Mouse (Mus musculus): Measurements from ENCODE around the gene Sdc4.

The Sdc4 gene

DNA sequence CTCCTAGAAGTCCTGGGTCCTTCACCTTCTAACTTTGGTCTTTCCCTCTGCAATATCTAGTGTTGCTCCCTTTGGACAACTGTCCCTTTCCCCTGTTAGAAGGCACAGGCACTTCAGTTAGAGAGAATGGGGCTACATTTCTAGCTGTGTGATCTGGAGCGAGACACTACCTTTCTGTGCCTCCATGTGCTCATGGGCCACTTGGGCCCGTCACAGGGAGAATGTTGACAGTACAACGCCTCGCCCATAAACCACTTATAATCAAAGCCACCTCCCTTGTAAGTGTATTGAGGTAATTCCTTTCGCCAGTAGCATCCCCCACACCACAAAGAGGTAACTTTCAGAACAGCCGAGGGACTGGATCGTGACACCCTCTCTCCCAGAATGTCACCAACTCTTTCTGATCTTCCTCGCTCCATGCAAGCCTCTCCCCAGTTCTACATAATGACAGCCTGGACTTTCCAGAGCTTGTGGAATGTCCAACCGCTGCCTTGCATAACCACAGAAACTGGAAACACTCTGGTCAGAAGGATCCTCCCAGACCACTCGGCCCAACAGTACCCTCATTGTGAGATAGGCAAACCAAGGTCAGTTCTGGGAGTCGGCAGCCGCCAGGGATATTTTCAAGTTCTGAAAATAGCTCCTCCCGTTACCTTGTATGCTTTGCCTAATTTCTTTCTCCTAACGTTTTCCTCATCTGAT is 5.8 kb upstream of the Sdc4 start:
- WGBS = 92% methylated on average over 14 of the region's 14 CpGs

DNA sequence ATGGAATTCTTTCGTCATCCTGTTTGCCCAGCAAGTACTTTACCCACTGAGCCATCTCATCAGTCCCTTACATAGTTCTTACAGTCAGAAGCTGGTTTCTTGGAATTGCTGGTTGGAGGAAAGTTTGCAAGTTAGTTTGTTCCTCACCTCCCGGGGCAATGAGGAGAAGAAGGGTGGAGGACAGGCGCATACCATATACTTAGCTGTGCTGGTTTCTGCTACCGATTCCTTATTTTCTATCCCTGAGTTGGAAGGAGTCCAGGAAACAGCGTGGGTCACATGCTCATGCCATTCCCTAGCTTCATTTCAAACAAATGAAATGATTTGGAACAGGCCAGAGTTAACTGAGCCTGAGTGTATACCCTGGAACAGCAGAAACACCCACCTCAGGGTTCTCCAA is 5.2 kb upstream of the Sdc4 start:
- 81% methylated on average over 5 of the region's 5 CpGs for WGBS

DNA sequence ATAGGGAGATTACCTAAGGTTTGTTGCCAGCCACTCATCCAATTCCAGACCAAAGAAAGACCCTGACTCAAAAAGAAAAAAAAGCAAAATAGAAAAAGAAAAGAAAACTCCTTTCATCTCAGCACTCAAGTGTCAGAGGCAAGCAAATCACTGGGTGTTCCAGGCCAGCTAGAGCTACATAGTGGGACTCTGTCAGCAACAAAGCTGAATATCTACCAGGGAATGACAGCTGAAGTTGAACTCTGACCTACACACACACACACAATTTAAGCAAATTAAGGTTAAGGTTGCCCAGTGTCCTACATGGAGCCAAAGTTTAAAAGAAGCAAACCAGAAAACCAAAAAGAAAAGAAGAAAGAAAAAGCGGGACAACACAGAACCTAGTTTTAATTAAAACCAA is 4.5 kb upstream of the Sdc4 start:
- 90% methylated on average over 1 of the region's 1 CpGs for WGBS

DNA sequence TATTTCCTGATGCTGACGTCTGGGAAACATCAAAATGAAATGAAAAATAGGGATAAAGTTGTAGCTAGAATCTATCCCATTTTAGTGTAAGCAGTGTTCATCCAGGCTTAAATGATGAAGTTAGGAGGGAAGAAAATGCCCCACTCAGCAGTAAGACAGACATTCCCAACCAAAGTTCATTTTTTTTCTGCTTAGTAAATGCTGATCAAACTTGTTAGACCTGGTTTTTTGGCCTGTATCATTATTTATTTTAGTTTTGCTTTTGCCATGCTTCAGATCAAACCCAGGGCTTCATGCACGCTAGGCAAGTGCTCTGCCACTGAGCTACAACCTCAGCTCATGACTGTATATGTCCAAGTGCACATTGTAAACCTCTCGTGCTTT is 2.4 kb upstream of the Sdc4 start:
- 90% methylated on average over 3 of the region's 3 CpGs for WGBS

DNA sequence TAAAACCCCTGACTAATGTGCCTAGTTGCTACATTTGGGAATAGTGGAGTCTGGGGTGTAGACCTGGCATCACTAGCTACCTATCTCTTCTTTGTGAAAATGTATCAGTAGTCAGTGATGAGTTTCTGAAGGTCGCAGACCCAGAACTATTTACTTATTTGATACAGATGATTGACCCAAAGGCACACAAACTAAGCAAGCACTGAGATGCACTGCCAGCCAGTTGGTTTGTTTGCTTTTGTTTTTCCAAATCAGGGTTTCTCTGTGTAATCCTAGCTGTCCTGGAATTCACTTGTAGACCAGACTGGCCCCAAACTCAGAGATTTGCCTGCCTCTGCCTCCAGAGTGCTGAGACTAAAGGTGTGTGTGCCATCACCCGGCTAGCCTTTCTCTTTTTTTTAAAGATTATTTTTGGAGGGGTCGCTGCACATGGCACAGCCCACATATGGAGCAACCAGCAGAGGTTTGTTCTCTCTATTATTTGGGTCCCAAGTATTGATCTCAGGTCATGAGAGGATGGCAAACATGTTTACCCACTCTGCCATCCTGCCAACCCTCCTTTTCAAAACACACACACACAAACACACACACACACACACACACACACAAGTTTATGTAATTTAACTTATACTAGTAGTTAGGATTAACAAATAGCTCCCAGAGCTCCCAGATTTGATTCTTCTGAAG is 1.9 kb upstream of the Sdc4 start:
- WGBS = 90% methylated on average over 3 of the region's 3 CpGs

DNA sequence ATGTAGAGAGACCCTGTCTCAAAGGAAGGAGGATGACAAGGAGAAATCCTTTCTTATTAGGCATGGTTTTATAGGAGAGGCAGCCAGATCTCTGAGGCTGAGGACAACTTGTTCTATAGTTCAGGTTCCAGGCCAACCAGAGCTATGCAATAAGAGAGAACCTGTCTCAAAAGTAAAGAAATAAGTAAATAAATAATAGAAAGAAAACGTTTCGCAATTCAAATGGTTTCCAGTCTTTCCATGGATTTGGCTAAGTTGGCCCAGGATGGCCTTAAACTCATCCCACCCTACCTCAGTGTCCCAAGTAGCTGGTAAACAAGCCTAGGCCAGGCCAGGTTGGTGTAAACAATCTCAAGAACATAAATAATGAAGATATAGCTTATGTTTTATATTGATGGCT is 1.0 kb upstream of the Sdc4 start:
- 88% methylated on average over 2 of the region's 2 CpGs for WGBS

DNA sequence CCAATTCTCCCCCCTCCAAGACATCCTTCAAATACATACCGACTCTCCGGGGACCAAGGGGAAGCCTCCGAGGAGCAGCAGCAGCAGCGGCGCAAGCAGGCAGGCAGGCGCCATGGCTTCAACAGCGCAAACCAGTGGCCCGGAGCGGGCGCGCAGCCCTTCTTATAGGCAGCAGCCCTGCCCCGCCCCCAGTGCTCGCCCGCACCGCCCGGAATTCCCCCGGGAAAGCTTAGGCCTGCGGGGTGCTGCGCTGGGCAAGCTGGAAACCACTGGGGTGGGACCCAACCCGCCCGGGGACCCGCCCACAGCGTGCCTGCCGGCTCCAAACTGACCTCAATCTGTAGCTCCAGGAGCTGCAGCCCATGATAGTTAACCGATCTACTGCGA is 643 bp downstream of the Sdc4 start:
- WGBS = 0% methylated on average over 26 of the region's 26 CpGs

DNA sequence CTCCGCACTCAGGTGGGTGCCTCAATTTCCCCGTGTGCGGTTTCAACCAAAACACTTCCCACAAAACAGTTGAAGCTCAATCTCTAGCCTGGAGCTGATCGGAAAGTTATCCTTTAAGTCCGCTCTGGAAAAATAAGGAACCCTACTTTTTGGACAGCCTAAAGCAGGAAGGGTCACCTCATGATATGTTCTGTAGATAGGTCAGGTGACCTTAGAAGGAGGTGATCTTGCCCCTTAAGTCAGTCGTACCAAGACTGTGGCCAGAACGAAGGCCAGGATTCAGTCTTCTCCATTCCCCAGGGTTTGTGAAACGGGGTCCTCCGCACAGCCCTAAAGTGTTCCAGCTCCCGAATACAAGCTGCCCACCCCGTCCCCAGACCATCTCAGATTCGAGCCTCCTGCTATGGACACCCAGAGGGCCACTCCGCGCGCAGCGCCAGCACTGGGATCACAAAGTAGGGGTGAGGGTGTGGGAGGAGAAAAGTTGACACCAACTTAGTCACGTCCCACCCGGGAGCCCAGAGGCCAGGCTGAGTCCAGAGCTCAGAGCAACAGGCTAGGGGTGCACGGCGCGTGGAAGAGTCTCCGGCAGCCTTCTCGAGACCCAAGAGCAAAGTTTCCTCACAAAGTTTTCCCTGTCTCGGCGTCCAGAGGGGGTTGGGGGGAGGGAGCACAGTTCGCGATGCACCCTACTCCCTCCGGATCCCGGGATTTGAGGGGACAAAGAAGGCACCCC is 1.2 kb downstream of the Sdc4 start:
- 10% methylated on average over 29 of the region's 29 CpGs for WGBS

DNA sequence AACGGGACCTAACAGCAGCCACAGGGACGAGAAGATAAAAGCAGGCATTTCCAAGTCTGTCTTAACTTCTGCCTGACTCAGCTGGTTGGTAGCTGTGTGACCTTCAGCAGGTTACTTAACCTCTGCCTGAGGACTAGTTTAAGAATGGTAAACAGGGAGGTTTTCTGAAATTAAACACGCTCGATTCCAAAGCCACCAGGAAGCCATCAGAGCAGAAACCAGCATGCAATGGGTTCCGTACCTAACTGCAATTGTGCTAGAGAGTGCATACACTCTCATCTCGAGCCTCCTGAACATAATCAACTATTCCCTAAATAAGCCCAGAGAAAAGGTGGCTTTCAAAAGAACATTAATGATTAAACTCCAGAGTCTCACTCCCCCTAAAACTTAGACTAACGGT is 2.0 kb downstream of the Sdc4 start:
- 65% methylated on average over 7 of the region's 7 CpGs for WGBS

DNA sequence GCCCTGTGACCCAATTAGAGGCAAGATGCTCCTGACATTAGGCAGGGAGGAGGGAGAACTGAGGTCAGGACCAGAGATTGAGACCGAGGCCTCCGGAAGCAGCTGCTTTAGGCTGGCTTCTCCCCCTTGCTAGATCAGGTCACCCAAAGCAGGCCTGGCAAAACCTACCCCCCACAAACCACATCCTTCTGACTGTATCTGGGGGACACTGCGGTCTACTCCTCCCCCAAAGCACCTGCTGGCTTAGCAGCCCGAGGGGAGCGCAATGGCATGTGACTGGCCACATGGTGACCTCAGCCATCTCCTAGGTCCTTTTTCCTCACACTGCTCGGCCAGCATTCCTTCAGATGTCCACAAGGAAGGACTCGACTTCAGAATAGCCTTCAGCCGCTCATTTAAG is 2.5 kb downstream of the Sdc4 start:
- 70% methylated on average over 8 of the region's 8 CpGs for WGBS

DNA sequence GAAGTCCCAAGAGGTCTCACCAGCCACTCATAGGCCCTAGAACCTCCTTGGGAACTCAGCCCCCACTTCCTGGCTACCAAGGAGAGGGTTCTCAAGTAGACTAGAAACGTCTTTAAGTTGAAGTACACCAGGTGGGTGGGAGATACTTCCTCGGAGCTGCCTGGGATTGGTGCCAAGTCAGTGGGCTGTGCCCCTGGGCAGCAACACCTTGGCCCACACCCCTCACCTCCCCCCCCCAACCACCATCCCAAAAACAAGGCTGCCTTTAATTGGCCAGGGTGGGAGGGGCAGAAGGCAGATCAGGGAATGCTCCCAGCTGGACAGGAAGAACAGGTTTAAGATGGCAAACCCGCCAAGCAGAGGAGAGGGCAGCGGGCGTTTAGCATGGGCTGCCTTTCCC is 3.4 kb downstream of the Sdc4 start:
- 74% methylated on average over 5 of the region's 5 CpGs for WGBS

DNA sequence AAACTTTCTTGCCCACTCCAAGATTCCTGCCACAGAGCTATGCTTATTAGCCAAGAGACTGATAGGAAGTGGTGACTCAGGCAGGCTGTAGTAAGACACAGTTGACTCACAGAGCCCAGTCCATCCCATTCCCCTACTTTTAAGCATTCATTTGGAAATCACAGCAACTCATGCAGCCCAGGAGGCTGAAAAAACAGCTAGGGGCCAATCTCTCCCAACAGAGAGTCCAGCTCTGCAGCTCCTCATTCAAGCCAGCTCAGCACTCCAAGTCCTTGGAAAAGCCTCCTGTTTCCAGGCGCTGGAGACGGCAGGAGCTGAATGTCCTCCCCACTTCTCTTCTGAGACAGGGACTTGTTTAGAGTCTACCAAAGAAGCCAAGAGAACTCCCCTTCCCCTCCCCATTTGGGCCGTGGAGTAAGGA is 4.7 kb downstream of the Sdc4 start:
- 66% methylated on average over 3 of the region's 3 CpGs for WGBS

DNA sequence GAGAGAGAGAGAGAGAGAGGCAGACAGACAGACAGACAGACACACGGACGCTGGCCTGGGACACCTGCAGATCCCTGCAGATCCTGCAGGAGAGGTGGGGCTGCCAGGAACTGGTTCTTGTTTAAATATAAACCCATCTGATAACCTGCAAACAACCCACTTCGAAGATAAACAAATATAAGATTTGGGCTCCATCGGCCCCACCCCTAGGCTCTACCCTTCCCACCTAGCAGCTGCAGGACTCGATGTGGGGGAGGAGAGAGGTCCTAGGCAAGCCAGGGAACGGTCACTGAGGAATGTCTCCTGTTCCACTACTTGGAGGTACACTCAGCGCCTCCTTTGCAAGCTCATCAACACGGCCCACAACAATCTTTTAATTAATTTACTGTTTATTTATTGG is 5.4 kb downstream of the Sdc4 start:
- WGBS = 78% methylated on average over 8 of the region's 8 CpGs

DNA sequence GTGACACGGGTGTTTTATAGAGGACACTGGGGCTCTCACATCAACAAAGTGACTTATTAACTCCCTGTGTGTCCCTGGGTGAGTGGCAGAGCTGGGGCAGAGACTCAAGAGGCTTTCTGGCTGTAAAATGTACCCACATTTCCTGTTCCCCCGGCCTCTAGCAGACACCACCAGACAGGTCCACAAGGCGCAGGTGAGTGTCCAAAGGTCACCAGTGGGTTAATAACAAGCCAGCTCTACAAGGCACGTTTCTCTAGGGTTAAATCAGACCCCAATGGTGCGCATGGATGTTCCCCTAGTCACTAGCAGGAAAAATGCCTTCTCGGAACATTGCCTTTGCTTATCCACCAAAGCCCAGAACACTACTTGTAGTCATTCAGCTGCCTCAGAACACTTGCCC is 6.0 kb downstream of the Sdc4 start:
- 81% methylated on average over 6 of the region's 6 CpGs for WGBS

DNA sequence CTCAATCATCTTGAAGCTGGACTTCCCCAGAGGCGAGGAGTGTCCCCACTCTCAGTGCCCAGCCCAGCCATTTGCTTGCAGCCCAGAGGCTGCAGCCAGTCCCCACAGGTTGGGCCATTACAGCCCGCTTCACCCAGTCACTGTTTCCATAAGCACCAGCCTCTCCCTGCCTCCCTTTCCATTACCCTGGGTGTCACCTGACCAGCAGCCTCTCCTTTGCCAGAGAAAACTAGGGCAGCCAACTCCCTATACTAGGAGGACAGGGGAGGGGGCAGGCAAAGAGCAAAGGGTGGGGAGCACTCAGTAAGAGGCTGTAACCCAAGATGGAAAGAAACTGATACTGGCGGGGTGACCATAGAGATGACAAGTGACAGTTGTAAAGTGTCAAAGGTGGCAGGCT is 6.7 kb downstream of the Sdc4 start:
- 80% methylated on average over 3 of the region's 3 CpGs for WGBS

DNA sequence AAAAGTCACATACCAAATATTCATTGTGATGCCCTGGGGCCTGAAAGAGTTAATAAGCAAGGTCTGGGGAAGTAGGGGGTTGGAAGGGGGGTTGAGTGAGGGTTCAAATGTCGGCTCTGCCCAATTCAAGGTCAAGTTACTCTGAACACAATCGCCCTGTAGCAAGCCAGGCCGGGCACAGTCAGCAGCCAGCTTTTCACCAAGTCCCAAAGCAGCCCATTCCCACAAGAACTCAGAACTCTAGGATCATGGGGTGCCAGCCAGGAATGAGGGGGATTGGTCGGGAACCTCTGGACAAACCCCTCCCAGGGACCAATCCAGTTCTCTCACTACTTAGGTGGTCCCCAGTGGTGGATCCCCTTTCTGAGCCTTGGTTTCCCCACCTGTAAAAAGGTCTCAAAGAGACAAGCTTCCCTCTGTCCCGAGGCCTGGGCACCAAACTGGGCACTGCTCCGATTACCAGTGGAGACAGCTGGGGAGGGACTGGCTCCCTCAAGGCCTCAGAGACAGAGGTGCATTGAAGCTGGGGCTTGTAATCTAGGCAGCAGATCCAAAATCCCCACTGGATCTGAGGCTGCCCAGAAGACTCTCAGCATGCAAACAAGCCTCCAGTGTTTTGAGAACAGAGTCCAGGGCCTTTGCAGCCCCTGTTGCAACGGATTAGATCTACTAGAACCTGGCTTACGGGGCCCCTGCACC is 7.3 kb downstream of the Sdc4 start:
- 50% methylated on average over 8 of the region's 8 CpGs for WGBS

DNA sequence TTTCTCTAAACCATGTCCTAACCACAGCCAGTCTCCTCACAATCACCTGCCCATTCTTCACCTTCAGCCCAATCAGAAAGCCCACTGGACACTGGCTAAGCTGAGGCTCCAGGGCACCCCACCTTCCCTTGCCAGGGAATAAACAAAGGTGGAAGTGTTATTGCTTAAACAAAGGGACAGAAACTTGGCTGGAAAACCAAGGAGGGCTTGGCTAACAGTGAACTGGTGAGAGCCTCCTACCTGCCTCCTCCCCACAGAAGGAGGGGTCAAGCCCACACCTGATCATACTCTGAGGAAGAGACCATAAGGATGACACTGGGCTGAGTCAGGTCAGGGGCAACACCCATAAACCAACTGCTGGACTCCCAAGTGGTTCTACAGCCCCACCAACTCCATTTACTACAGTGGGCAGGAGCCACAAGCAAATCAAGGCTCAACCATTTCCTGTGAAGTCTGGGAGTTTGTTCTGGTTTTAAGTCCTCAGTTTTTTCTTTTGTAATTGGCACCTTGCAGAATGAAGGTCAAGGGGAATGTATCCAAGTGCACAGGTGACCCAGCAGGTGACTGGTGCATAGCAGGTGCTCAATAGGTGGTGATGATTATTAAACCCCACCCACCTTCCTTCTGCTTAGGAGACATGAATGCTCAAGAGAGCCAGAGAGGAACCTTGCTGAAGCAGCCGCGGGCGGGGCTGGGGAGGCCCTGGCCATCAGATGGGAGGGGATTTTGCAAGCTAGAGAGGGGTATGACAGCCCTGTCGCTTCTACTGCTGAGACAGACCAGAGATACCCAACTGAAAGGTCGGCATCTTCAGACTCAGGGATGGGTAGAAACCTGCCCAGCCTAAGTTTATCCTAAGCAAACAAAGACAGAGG is 8.2 kb downstream of the Sdc4 start:
- WGBS = 61% methylated on average over 5 of the region's 5 CpGs

DNA sequence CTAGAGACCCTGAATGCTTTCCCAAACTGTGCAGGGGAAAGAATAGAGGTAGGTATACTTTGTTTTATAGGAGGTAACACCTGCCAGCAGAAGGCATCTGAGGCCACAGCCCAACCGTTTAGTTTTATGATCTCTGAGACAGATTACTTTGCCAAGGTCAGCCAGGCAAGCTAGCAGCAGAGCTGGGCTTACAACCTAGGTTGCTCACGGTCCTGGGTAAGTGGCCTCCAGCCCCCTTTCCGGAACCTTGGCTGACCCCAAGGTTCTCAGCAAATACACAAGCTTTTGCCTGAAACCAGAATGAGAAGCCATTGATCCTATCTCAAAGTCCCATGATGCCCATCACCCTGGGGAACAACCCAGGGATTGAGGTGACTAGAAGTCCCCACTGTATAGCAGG is 9.0 kb downstream of the Sdc4 start:
- WGBS = 84% methylated on average over 3 of the region's 3 CpGs

DNA sequence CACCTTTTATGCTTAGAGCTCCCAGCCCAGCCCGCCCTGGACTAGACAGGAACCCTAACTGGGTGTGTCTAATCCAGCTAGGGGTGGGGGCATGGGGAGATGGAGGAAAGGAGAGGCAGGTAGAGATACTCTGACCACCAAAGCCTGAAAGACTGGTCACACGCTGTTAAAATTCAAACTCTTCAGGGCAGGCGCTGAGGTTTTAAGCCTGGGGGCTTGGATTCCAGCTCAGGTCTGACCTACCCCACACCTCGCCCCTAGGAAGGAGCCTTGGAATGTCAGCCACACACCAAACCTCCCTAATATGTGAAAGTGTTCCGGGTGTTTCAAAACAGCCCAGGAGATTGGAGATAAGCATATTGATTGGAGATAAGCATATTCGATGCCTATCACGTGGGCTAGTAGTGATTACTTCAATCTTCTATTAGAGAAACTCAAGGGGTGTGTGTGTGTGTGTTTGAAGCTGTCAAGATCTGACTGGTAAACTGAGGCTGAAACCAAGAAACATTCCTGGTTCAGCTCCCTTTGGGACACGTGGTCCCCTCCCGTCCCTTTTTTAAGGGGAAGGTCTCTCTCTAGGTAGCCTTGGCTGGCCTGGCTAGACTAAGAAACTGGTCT is 10.3 kb downstream of the Sdc4 start:
- WGBS = 97% methylated on average over 9 of the region's 9 CpGs

DNA sequence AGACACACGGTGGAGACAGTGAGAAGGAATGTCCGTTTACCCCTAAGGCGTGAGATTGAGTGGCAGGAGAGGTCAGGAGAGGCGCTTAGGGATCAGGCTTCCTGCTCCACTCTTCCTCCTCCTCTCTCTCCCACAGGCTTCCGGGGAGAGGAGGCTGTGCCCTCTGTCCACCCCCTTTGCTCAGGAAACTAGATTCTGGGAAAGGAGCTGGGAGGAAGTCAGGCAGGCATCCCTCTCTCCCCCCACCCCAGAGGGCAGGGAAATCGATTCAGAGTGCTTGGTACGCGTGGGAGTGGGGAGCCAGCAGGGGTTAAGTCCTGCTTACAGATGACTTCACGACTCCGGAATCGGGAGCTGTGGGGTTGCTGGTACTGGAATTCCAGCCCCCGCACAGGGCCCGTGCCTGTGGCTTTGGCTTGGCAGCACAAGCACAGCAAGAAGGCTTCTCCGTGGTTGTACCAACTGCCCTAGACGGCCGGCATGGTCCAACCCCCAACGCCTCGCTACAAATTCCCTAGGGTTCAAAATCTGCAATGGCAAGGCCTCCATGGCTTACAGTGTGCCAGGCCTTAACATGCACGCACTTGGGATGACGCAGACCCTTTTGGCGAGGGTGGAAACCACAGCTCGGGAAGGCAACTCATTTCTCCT is 11.0 kb downstream of the Sdc4 start:
- WGBS = 51% methylated on average over 22 of the region's 22 CpGs

All from cerebral cortex, adult 2 months (tissue).